Mouse (Mus musculus) forebrain, embryonic 14.5 days (tissue): ENCODE measurements around the gene Wfdc13. TPM values are rescaled to one million over a fixed set of nuclear protein-coding genes. Genes with fewer than 3 reads are reported as not detected.

Experiments
- ATAC-seq: fragments of 200-750 bp; cut with Nextera tagmentation; 2 replicates; pipeline ENCODE4 v1.8.0; 2017; ENCODE audit warnings: mild to moderate bottlenecking, moderate library complexity
- DNase-seq: peaks from one replicate; pipeline ENCODE4 v3.0.0-alpha.2; 2015; ENCODE audit warnings: low spot score
- H3K27ac ChIP-seq: fragments of 300-500 bp; sonication (generic); 2 replicates; pipeline ENCODE4 v1.5.1; 2014; ENCODE audit warnings: low read depth, mild to moderate bottlenecking, control low read depth, low read length, moderate library complexity
- H3K27me3 ChIP-seq: fragments of 300-500 bp; sonication (generic); replicated peaks from 2 replicates; pipeline ENCODE4 v1.6.1; 2014; ENCODE audit warnings: low read length, control low read depth, mixed read lengths; ENCODE audit not compliant: control insufficient read depth, insufficient read depth
- H3K36me3 ChIP-seq: fragments of 300-500 bp; sonication (generic); 2 replicates; pipeline ENCODE4 v1.6.1; 2014; ENCODE audit warnings: low read length, control low read depth; ENCODE audit not compliant: control insufficient read depth, insufficient read depth
- H3K4me1 ChIP-seq: fragments of 300-500 bp; sonication (generic); 2 replicates; pipeline ENCODE4 v1.6.1; 2014; ENCODE audit warnings: antibody characterized with exemption, low read length, control low read depth; ENCODE audit not compliant: control insufficient read depth, insufficient read depth
- H3K4me2 ChIP-seq: fragments of 300-500 bp; sonication (generic); 2 replicates; pipeline ENCODE4 v1.6.1; 2014; ENCODE audit warnings: mild to moderate bottlenecking, control low read depth, low read length
- H3K4me3 ChIP-seq: fragments of 300-500 bp; sonication (generic); 2 replicates; pipeline ENCODE4 v1.5.1; 2014; ENCODE audit warnings: low read depth, low read length, control low read depth
- H3K9ac ChIP-seq: fragments of 300-500 bp; sonication (generic); 2 replicates; pipeline ENCODE4 v1.6.1; 2014; ENCODE audit warnings: mild to moderate bottlenecking, low read length, control low read depth, moderate library complexity
- H3K9me3 ChIP-seq: fragments of 300-500 bp; sonication (generic); replicated peaks from 2 replicates; pipeline ENCODE4 v1.6.1; 2016; ENCODE audit warnings: low read length, control low read depth, mixed read lengths; ENCODE audit not compliant: control insufficient read depth
- WGBS: fragments of 180-500 bp; shearing (Covaris S2); extraction: QIAGEN DNeasy Blood & Tissue Kit; methylation state at CpG from one replicate; pipeline ENCODE4 v1.1.7; 2014; 5-methylcytosine and 5-hydroxymethylcytosine counted together
- polyA plus RNA-seq: library from polyadenylated mRNA; unstranded; fragments of >200 nt; fragmentation: Nextera tagmentation; extraction: Ambion mirVana; gene quantifications from 2 replicates; pipeline ENCODE4 v1.2.1, GENCODE M21; 2014

Gene Wfdc13
- polyA plus RNA-seq, 1 experiment from 2014 or later, result not detected

- no peak overlapping the region for H3K4me3 ChIP-seq
- no peak overlapping the region for H3K9ac ChIP-seq
- ATAC-seq (no peak), DNase-seq (no peak)
- no peaks in the 10 kb centered on the region for H3K36me3 ChIP-seq
- H3K27me3 ChIP-seq, result no peaks in the 10 kb centered on the region
- H3K27ac ChIP-seq, result no peak overlapping the region
- 45% methylated on average over 1 of the region's 1 CpGs for WGBS
- H3K4me2 ChIP-seq, result no peak overlapping the region
- no peaks in the 10 kb centered on the region for H3K9me3 ChIP-seq
- no peaks in the 10 kb centered on the region for H3K4me1 ChIP-seq
Observed at GRCm38 (mm10) chr2:164670938-164671337, 14.0 kb upstream of the Wfdc13 start.

GRCm38 (mm10) chr2:164673987-164674386 lies 10.9 kb upstream of the Wfdc13 start, which contains the start of gene Wfdc11:
TSS of gene Wfdc11 (minus strand) at chr2:164674087.
- Histone ChIP-seq H3K4me1 (no peaks in the 10 kb centered on the region), H3K36me3 (no peaks in the 10 kb centered on the region), H3K4me2 (no peak within 1 kb of the TSS), H3K9me3 (no peaks in the 10 kb centered on the region), H3K4me3 (no peak within 1 kb of the TSS), H3K27me3 (no peaks in the 10 kb centered on the region), H3K9ac (no peak within 1 kb of the TSS), H3K27ac (no peak within 1 kb of the TSS)
- 79% methylated on average over 7 of the region's 7 CpGs for WGBS
- no peak for DNase-seq
- ATAC-seq, result no peak

GRCm38 (mm10) chr2:164676103-164676502 lies 8.8 kb upstream of the Wfdc13 start:
- 79% methylated on average over 7 of the region's 7 CpGs for WGBS
- no peak overlapping the region for H3K4me3 ChIP-seq
- no peaks in the 10 kb centered on the region for H3K4me1 ChIP-seq
- ATAC-seq (no peak), DNase-seq (no peak)
- H3K27ac ChIP-seq, result no peak overlapping the region
- no peak overlapping the region for H3K9ac ChIP-seq
- H3K36me3 ChIP-seq, result no peaks in the 10 kb centered on the region
- no peak overlapping the region for H3K4me2 ChIP-seq
- no peaks in the 10 kb centered on the region for H3K9me3 ChIP-seq
- no peaks in the 10 kb centered on the region for H3K27me3 ChIP-seq

GRCm38 (mm10) chr2:164676916-164677685 lies 7.8 kb upstream of the Wfdc13 start:
- Histone ChIP-seq H3K9ac (no peak overlapping the region), H3K9me3 (no peaks in the 10 kb centered on the region), H3K27me3 (no peaks in the 10 kb centered on the region), H3K4me2 (no peak overlapping the region), H3K27ac (no peak overlapping the region), H3K36me3 (no peaks in the 10 kb centered on the region), H3K4me1 (no peaks in the 10 kb centered on the region), H3K4me3 (no peak overlapping the region)
- ATAC-seq, result no peak
- DNase-seq, result no peak
- WGBS, result 84% methylated on average over 16 of the region's 16 CpGs

GRCm38 (mm10) chr2:164678848-164679625 lies 5.9 kb upstream of the Wfdc13 start:
- Histone ChIP-seq H3K4me3 (peak overlapping the region; percentile 16), H3K9ac (no peak overlapping the region), H3K27me3 (no peaks in the 10 kb centered on the region), H3K9me3 (no peaks in the 10 kb centered on the region), H3K27ac (no peak overlapping the region), H3K36me3 (no peaks in the 10 kb centered on the region), H3K4me1 (no peaks in the 10 kb centered on the region), H3K4me2 (peak overlapping the region; percentile 43)
- DNase-seq, result peak; percentile 77
- WGBS, result 25% methylated on average over 19 of the region's 19 CpGs
- ATAC-seq, result peak; percentile 54; the same call in 1 of the 2 replicates

- H3K4me1 ChIP-seq, result no peaks in the 10 kb centered on the region
- H3K27me3 ChIP-seq, result no peaks in the 10 kb centered on the region
- H3K9me3 ChIP-seq, result no peaks in the 10 kb centered on the region
- H3K27ac ChIP-seq, result no peak overlapping the region
- H3K36me3 ChIP-seq, result no peaks in the 10 kb centered on the region
- ATAC-seq (no peak), DNase-seq (no peak)
- no peak overlapping the region for H3K4me2 ChIP-seq
- no peak overlapping the region for H3K9ac ChIP-seq
- WGBS, result 61% methylated on average over 3 of the region's 3 CpGs
- no peak overlapping the region for H3K4me3 ChIP-seq
Observed at GRCm38 (mm10) chr2:164679906-164680305, 5.0 kb upstream of the Wfdc13 start.

GRCm38 (mm10) chr2:164698201-164698600 lies 13.3 kb downstream of the Wfdc13 start, which contains the start of gene Spint4:
TSS of gene Spint4 (plus strand) at chr2:164698501.
- Histone ChIP-seq H3K4me1 (no peaks in the 10 kb centered on the region), H3K9me3 (no peaks in the 10 kb centered on the region), H3K9ac (no peak within 1 kb of the TSS), H3K27me3 (no peaks in the 10 kb centered on the region), H3K4me2 (no peak within 1 kb of the TSS), H3K36me3 (no peaks in the 10 kb centered on the region), H3K4me3 (no peak within 1 kb of the TSS), H3K27ac (no peak within 1 kb of the TSS)
- DNase-seq, result no peak
- WGBS, result 77% methylated on average over 4 of the region's 4 CpGs
- no peak for ATAC-seq

- Histone ChIP-seq H3K4me2 (no peak overlapping the region), H3K36me3 (no peaks in the 10 kb centered on the region), H3K9me3 (no peaks in the 10 kb centered on the region), H3K4me3 (no peak overlapping the region), H3K27ac (no peak overlapping the region), H3K27me3 (no peaks in the 10 kb centered on the region), H3K4me1 (no peaks in the 10 kb centered on the region), H3K9ac (no peak overlapping the region)
- no peak for DNase-seq
- ATAC-seq, result no peak
- 85% methylated on average over 5 of the region's 5 CpGs for WGBS
Observed at GRCm38 (mm10) chr2:164700959-164701358, 16.1 kb downstream of the Wfdc13 start.

- H3K4me2 ChIP-seq, result no peak overlapping the region
- no peaks in the 10 kb centered on the region for H3K27me3 ChIP-seq
- WGBS, result 95% methylated on average over 5 of the region's 5 CpGs
- H3K27ac ChIP-seq, result no peak overlapping the region
- no peaks in the 10 kb centered on the region for H3K9me3 ChIP-seq
- ATAC-seq (no peak), DNase-seq (no peak)
- H3K4me1 ChIP-seq, result no peaks in the 10 kb centered on the region
- H3K4me3 ChIP-seq, result no peak overlapping the region
- H3K36me3 ChIP-seq, result no peaks in the 10 kb centered on the region
- H3K9ac ChIP-seq, result no peak overlapping the region
Observed at GRCm38 (mm10) chr2:164701761-164702160, 16.9 kb downstream of the Wfdc13 start.
